Mouse (Mus musculus): Measurements from ENCODE around the gene Lyrm9. TPM values are rescaled to one million over a fixed set of nuclear protein-coding genes. Genes with fewer than 3 reads are reported as not detected.
A peak's percentile ranks its signal among the peaks of the same experiment; 100 is the strongest.

Gene Lyrm9
- total RNA-seq, 2 experiments from 2014 or later: 30.2 to 32.4 TPM

DNA sequence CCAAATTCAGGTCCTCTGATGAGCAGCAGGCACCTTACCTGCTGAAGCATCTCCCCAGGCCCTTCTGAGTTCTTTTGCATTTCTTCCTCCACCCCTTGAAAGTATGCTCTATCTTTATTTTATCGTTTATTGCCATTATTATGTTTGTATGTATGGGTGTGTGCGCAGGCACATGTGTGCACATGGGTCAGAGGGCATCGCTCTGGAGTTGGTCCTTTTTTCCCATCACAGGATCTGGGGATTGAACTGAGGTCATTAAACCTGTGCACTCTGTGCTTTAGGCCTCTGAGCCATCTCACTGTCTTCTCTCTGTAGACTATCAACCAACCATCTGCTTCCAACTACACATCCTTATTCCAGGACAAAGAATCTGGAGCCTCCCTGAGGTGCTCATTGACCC is 53.3 kb downstream of the Lyrm9 start:
- no peak for DNase-seq (ENCODE audit: extremely low spot score in 1 of 2, low spot score in 2 of 2)
- intact Hi-C loops (cut with DNase I): loop anchor here (10.0 kb wide), 1 partner anchor 415 kb away; the partner anchor contains the start of gene Gm9964

DNA sequence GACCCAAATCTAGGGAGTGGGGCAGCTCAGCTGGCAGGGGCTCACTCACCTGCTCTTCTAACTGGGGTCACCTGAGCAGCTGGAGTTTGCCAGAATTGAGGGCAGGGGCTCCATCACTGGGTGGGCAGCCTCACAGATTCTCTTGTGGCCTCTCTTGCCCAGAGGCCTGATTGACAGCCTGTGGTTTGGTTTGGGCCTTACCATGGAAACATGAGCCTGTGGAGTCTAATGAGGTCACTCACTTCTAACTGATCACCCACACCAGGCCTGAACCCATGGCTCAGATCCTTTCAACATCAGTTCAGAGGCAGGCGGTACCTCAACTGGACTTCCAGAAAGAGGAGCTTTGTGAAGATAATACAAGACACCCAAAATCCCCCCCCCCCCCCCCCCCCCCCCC is 60.3 kb downstream of the Lyrm9 start:
- intact Hi-C loops (cut with DNase I): no loop called here
- DNase-seq (ENCODE audit: extremely low spot score in 1 of 2, low spot score in 2 of 2): no peak

DNA sequence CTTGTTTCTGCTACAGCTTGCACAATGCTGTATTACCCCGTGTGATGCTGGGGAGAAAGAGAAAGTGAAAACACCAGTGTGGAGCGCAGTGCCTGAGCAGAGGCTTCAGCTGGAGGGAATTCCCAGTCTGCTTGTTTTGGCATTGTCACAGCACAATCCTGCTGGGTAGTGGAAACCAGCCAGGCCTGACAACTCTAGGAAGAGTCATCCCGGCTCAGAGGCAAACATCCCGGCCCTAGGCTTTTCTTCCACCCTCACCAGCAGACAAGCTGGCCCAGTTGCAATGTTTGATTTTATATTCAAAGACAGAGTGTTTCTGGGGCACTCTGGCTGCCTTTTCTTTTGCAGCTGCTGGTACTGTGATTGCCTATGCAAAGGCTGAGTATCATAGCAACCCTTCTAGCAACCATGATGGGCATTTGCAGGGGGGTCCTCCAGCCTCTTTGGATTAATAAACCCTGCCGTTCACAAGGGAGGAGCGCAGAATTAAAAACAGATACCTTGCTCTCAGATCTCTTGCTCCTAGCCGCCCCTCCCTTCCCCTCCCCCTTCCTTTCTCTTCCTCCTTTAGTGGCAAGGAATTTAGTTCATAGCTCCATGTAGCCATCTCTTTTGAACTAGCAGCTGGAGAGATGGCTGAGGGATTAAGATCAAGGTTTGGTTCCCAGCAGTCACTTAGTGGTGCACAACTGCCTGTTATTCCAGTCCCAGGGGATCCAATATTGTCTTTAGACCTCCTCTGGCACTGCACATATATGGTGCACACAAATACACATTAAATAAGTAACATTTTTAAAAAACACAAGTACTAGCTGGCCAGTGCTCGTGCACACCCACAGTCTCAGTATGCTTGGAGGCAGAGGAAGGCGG is 61.0 kb downstream of the Lyrm9 start:
- DNase-seq (ENCODE audit: extremely low spot score in 1 of 2, low spot score in 2 of 2): peak; percentile 88 to 91
- intact Hi-C loops (cut with DNase I): no loop called here

GRCm38 (mm10) chr11:78889156-78889555 is 62.8 kb downstream of the Lyrm9 start:
- intact Hi-C loops (cut with DNase I): no loop called here
- DNase-seq (ENCODE audit: extremely low spot score in 1 of 2, low spot score in 2 of 2): no peak

Other genes with a start within 250 kb of the Lyrm9 start
- gene Nlk, start 129.2 kb upstream of the Lyrm9 start, total RNA-seq (2021): 10 to 100 TPM; 59.1 to 59.4 TPM
- gene Ccnq, start 74.9 kb upstream of the Lyrm9 start, total RNA-seq (2021): 10 to 100 TPM; 18.2 to 19.0 TPM
- 1 to 10 TPM; 1.3 to 2.4 TPM for gene Nos2, start 94.2 kb downstream of the Lyrm9 start, total RNA-seq (2021)
- 1 to 10 TPM; 7.3 to 8.3 TPM for gene Lgals9, start 158.4 kb downstream of the Lyrm9 start, total RNA-seq (2021)

All from left cerebral cortex, postnatal 10 days (tissue).